Mouse (Mus musculus) spleen, adult 2 months (tissue): ENCODE results near the gene Thada.

Experiments used
- CTCF ChIP-seq: fragments of 200-500 bp; IDR thresholded peaks from 2 replicates; pipeline ENCODE4 v1.5.1; 2011; ENCODE audit warnings: mild to moderate bottlenecking, inconsistent platforms; ENCODE audit not compliant: insufficient read depth, insufficient read length, insufficient replicate concordance; ENCODE audit errors: extremely low read depth
- POLR2A ChIP-seq: fragments of 200-500 bp; IDR thresholded peaks from 2 replicates; pipeline ENCODE4 v1.6.1; 2011; ENCODE audit warnings: low read depth, low read length, inconsistent platforms

- no peak for TF ChIP-seq CTCF
- TF ChIP-seq POLR2A, result no peak
Observed at GRCm38 (mm10) chr17:84361006-84361405, 105.0 kb downstream of the Thada start.
